Comparison of ENCODE assay signal across 23 mouse cellular contexts in genomic region chr1:24685606-24686005, GRCm38 (mm10). TPM values are rescaled to one million over a fixed set of nuclear protein-coding genes. Genes with fewer than 3 reads are reported as not detected.
A peak's percentile ranks its signal among the peaks of the same experiment; 100 is the strongest.
DNase-seq lines count a peak whose midpoint lies in the region; ATAC-seq and TF ChIP-seq lines count a peak whose summit lies in the region.
"Had no signal": no experiment of that assay in that cellular context is flagged by ENCODE, and none has a peak within 500 bp of the region (broad histone marks: within the 10 kb centered on the region; RNA-seq: fewer than 3 reads in every experiment).

No protein-coding gene starts in this region.

- peaks cover 10% of the 10 kb centered on the region; the same call in 1 of the 2 replicates for H3K36me3 ChIP-seq in liver, postnatal 0 days (replicated peaks; ENCODE audit: insufficient read depth, low read length)
- H3K36me3 ChIP-seq in liver, embryonic 11.5 days (ENCODE audit: control insufficient read depth, insufficient read depth, low read length), result no peaks in the 10 kb centered on the region

- no peak for DNase-seq in liver, postnatal 0 days
- DNase-seq in liver, embryonic 11.5 days (ENCODE audit: low spot score), result no peak
- peak; percentile 57 to 71 for DNase-seq in spleen, adult 18-20 months
- no peak for DNase-seq in spleen, postnatal 14 days (ENCODE audit: low spot score in 2 of 2)
- peak; percentile 75 to 76 for DNase-seq in B cell, adult 2 months
- peak; percentile 86 to 87 for DNase-seq in spleen, postnatal 36 days (ENCODE audit: low spot score in 2 of 2)
- DNase-seq in left cerebral cortex, adult 8-10 months (ENCODE audit: low spot score in 2 of 2), result no peak
- DNase-seq in layer of hippocampus, postnatal 14 days (ENCODE audit: low spot score in 2 of 2), result no peak
- DNase-seq: adrenal gland, adult 8-10 months; adrenal gland, postnatal 25 days; cerebellum, adult 18-20 months; cerebellum, adult 9-10 months; cerebellum, postnatal 14 days; gastrocnemius, postnatal 10 days; heart, postnatal 10 days; heart, postnatal 4 days had no signal

- TF ChIP-seq EP300 in liver, postnatal 0 days (IDR thresholded peaks at IDR 0.05; ENCODE audit: low read depth), result no peak

- H3K4me2 ChIP-seq in liver, postnatal 0 days (ENCODE audit: low read depth, low read length), result no peak overlapping the region
- no peak overlapping the region for H3K4me2 ChIP-seq in liver, embryonic 11.5 days
- H3K4me2 ChIP-seq: forebrain, embryonic 13.5 days; heart, embryonic 12.5 days; heart, embryonic 15.5 days; hindbrain, embryonic 14.5 days had no signal

- H3K27ac ChIP-seq in liver, postnatal 0 days (ENCODE audit: low read depth), result no peak overlapping the region
- H3K27ac ChIP-seq in liver, embryonic 11.5 days (ENCODE audit: low read depth, low read length), result no peak overlapping the region
- H3K27ac ChIP-seq: forebrain, embryonic 10.5 days; forebrain, embryonic 13.5 days; heart, embryonic 15.5 days; hindbrain, embryonic 14.5 days; hindbrain, postnatal 0 days had no signal

- no peak overlapping the region for H3K9ac ChIP-seq in liver, postnatal 0 days (replicated peaks)
- H3K9ac ChIP-seq in liver, embryonic 11.5 days (ENCODE audit: low read depth, low read length), result no peak overlapping the region
- H3K9ac ChIP-seq: forebrain, embryonic 13.5 days; heart, embryonic 12.5 days; heart, embryonic 15.5 days; hindbrain, embryonic 14.5 days had no signal

- 82% methylated on average over 7 of the region's 7 CpGs for WGBS in liver, postnatal 0 days (ENCODE audit: insufficient replicate concordance)
- WGBS in liver, embryonic 11.5 days, result 92% methylated on average over 7 of the region's 7 CpGs

- ATAC-seq in liver, postnatal 0 days, result peak; percentile 27; the same call in 1 of the 2 replicates
- ATAC-seq in liver, embryonic 11.5 days (replicated peaks; ENCODE audit: low FRiP score), result no peak
- ATAC-seq: activated CD4-positive, CD25-positive, alpha-beta regulatory T cell, adult 4 months; hindbrain, postnatal 0 days had no signal

- no peaks in the 10 kb centered on the region for H3K27me3 ChIP-seq in liver, postnatal 0 days (ENCODE audit: insufficient read depth, low read length)
- H3K27me3 ChIP-seq in liver, embryonic 11.5 days (replicated peaks; ENCODE audit: control insufficient read depth, insufficient read depth, low read length), result no peaks in the 10 kb centered on the region
- H3K27me3 ChIP-seq: forebrain, embryonic 13.5 days; heart, embryonic 12.5 days; heart, embryonic 15.5 days had no signal

- 0 out of 2 replicates have a peak, but pooled peaks cover 2% of the 10 kb centered on the region for H3K4me1 ChIP-seq in liver, postnatal 0 days (ENCODE audit: insufficient read depth)
- H3K4me1 ChIP-seq in liver, embryonic 11.5 days (replicated peaks; ENCODE audit: control insufficient read depth, insufficient read depth, low read length), result no peaks in the 10 kb centered on the region
- H3K4me1 ChIP-seq: forebrain, embryonic 10.5 days; forebrain, embryonic 13.5 days; heart, embryonic 12.5 days; heart, embryonic 15.5 days had no signal

- H3K4me3 ChIP-seq in liver, postnatal 0 days (ENCODE audit: low read depth, low read length), result no peak overlapping the region
- no peak overlapping the region for H3K4me3 ChIP-seq in liver, embryonic 11.5 days (ENCODE audit: low read depth, low read length)
- H3K4me3 ChIP-seq: forebrain, embryonic 10.5 days; forebrain, embryonic 13.5 days; heart, embryonic 12.5 days; heart, embryonic 15.5 days had no signal

- H3K9me3 ChIP-seq in liver, postnatal 0 days (ENCODE audit: low read length), result no peaks in the 10 kb centered on the region
- H3K9me3 ChIP-seq in liver, embryonic 11.5 days (ENCODE audit: control insufficient read depth, low read length), result no peaks in the 10 kb centered on the region
- H3K9me3 ChIP-seq: forebrain, embryonic 10.5 days; forebrain, embryonic 13.5 days; heart, embryonic 12.5 days; heart, embryonic 15.5 days had no signal

- no peak for TF ChIP-seq CTCF in liver, postnatal 0 days (IDR thresholded peaks at IDR 0.05; ENCODE audit: low read depth)

RNA-seq across cellular contexts. Expression of gene Lmbrd1, which starts 7.2 kb away (rescaled TPM):
- 26.1 and 28.0 TPM in 2 replicates for polyA plus RNA-seq in liver, postnatal 0 days (2015; fragmentation: Nextera tagmentation; extraction: Ambion mirVana)
- 21.3 and 25.2 TPM in 2 replicates for polyA plus RNA-seq in liver, embryonic 11.5 days (2014; fragmentation: Nextera tagmentation; extraction: Ambion mirVana)
- 100 to 1,000 TPM; 135 to 148 (median 142) TPM for total RNA-seq in left cerebral cortex, adult 8-10 months (2022)
- total RNA-seq in layer of hippocampus, postnatal 14 days (2021), result 100 to 1,000 TPM in 1 of 2 experiments, 10 to 100 TPM in 1; 100.0 to 102 TPM

Comparison
In these comparisons a context has a peak if more than half of its experiments do, and no peak if none do; other contexts are left out.
1. DNase-seq: peak in spleen, adult 18-20 months (2 of 2), B cell, adult 2 months (2 of 2) and spleen, postnatal 36 days (2 of 2); none in liver, postnatal 0 days (single experiment), liver, embryonic 11.5 days (single experiment), spleen, postnatal 14 days (0 of 2), left cerebral cortex, adult 8-10 months (0 of 2) and layer of hippocampus, postnatal 14 days (0 of 2).